ENCODE assay signal across 9 mouse cellular contexts in genomic region chr2:158534090-158534489, GRCm38 (mm10). TPM values are rescaled to one million over a fixed set of nuclear protein-coding genes. Genes with fewer than 3 reads are reported as not detected.
DNase-seq lines count a peak whose midpoint lies in the region; ATAC-seq and TF ChIP-seq lines count a peak whose summit lies in the region.
"Had no signal": no experiment of that assay in that cellular context is flagged by ENCODE, and none has a peak within 500 bp of the region (broad histone marks: within the 10 kb centered on the region; RNA-seq: fewer than 3 reads in every experiment).

No protein-coding gene starts in this region.

- H3K9me3 ChIP-seq in hindbrain, embryonic 11.5 days (ENCODE audit: control insufficient read depth, low read length), result no peaks in the 10 kb centered on the region
- H3K9me3 ChIP-seq in limb, embryonic 10.5 days (replicated peaks), result no peaks in the 10 kb centered on the region
- no peaks in the 10 kb centered on the region; the same call in 1 of the 2 replicates for H3K9me3 ChIP-seq in midbrain, embryonic 16.5 days (replicated peaks; ENCODE audit: control insufficient read depth, low read length, poor library complexity, severe bottlenecking)
- H3K9me3 ChIP-seq: heart, embryonic 13.5 days had no signal

- WGBS in hindbrain, embryonic 11.5 days, result 6% methylated on average over 4 of the region's 4 CpGs
- 10% methylated on average over 4 of the region's 4 CpGs for WGBS in limb, embryonic 10.5 days
- WGBS in midbrain, embryonic 16.5 days, result 5% methylated on average over 4 of the region's 4 CpGs

- no peak for TF ChIP-seq POLR2A in testis, adult 2 months (IDR thresholded peaks at IDR 0.05; ENCODE audit: control insufficient read depth, low read depth, low read length)

- TF ChIP-seq CTCF in testis, adult 2 months (IDR thresholded peaks at IDR 0.05; ENCODE audit: control insufficient read depth, insufficient read depth, insufficient replicate concordance, low read depth, low read length), result peak; percentile 75; the same call in 1 of the 2 replicates

- DNase-seq in testis, postnatal 14 days (ENCODE audit: low spot score), result no peak
- DNase-seq in adrenal gland, adult 2 months, result peak; percentile 52
- peak; percentile 60 for DNase-seq in embryo, embryonic 9.5 days (ENCODE audit: extremely low spot score)
- peak; percentile 84 for DNase-seq in hindbrain, embryonic 11.5 days (ENCODE audit: low spot score)
- DNase-seq in limb, embryonic 10.5 days (ENCODE audit: low spot score), result peak; percentile 59
- DNase-seq in thymus, postnatal 0 days (ENCODE audit: low spot score), result peak; percentile 61

- no peak overlapping the region for H3K27ac ChIP-seq in testis, adult 2 months (ENCODE audit: control insufficient read depth, insufficient read depth, low read depth, low read length)
- H3K27ac ChIP-seq in hindbrain, embryonic 11.5 days (ENCODE audit: low read depth, low read length), result no peak overlapping the region
- no peak overlapping the region for H3K27ac ChIP-seq in limb, embryonic 10.5 days
- H3K27ac ChIP-seq in midbrain, embryonic 16.5 days (ENCODE audit: low read length), result no peak overlapping the region
- H3K27ac ChIP-seq: heart, embryonic 13.5 days had no signal

- ATAC-seq in hindbrain, embryonic 11.5 days (ENCODE audit: low FRiP score), result 0 out of 2 replicates have a peak, but pooled peaks have one; percentile 33
- peak; percentile 42; the same call in 1 of the 2 replicates for ATAC-seq in midbrain, embryonic 16.5 days

- H3K27me3 ChIP-seq in testis, adult 2 months (ENCODE audit: control insufficient read depth, insufficient read depth, low read length), result no peaks in the 10 kb centered on the region
- no peaks in the 10 kb centered on the region for H3K27me3 ChIP-seq in hindbrain, embryonic 11.5 days (ENCODE audit: control insufficient read depth, insufficient read depth, low read length)
- H3K27me3 ChIP-seq in limb, embryonic 10.5 days (ENCODE audit: low read depth, poor library complexity, severe bottlenecking), result 0 out of 2 replicates have a peak, but pooled peaks cover 4% of the 10 kb centered on the region
- H3K27me3 ChIP-seq in midbrain, embryonic 16.5 days (ENCODE audit: control insufficient read depth, insufficient read depth, low read depth, low read length), result no peaks in the 10 kb centered on the region

- H3K4me2 ChIP-seq in hindbrain, embryonic 11.5 days (replicated peaks; ENCODE audit: low read depth, low read length), result no peak overlapping the region
- H3K4me2 ChIP-seq in midbrain, embryonic 16.5 days (ENCODE audit: low read length), result no peak overlapping the region
- H3K4me2 ChIP-seq: heart, embryonic 13.5 days had no signal

- no peaks in the 10 kb centered on the region for H3K36me3 ChIP-seq in testis, adult 2 months (ENCODE audit: control insufficient read depth, insufficient read depth, low read length)
- no peaks in the 10 kb centered on the region for H3K36me3 ChIP-seq in hindbrain, embryonic 11.5 days (ENCODE audit: control insufficient read depth, insufficient read depth, low read length)
- H3K36me3 ChIP-seq in limb, embryonic 10.5 days, result no peaks in the 10 kb centered on the region
- H3K36me3 ChIP-seq in midbrain, embryonic 16.5 days (ENCODE audit: control insufficient read depth, insufficient read depth, low read length), result no peaks in the 10 kb centered on the region
- H3K36me3 ChIP-seq: heart, embryonic 13.5 days had no signal

- H3K9ac ChIP-seq in hindbrain, embryonic 11.5 days (ENCODE audit: low read depth, low read length), result no peak overlapping the region
- H3K9ac ChIP-seq in midbrain, embryonic 16.5 days (ENCODE audit: low read depth, low read length), result no peak overlapping the region
- H3K9ac ChIP-seq: heart, embryonic 13.5 days had no signal

- H3K4me3 ChIP-seq in testis, adult 2 months (ENCODE audit: control insufficient read depth, low read depth, low read length), result no peak overlapping the region
- no peak overlapping the region for H3K4me3 ChIP-seq in hindbrain, embryonic 11.5 days (ENCODE audit: low read depth, low read length)
- H3K4me3 ChIP-seq in limb, embryonic 10.5 days, result no peak overlapping the region
- H3K4me3 ChIP-seq in midbrain, embryonic 16.5 days (ENCODE audit: low read depth, low read length), result no peak overlapping the region
- H3K4me3 ChIP-seq: heart, embryonic 13.5 days had no signal

- no peaks in the 10 kb centered on the region; the same call in 1 of the 2 replicates for H3K4me1 ChIP-seq in testis, adult 2 months (ENCODE audit: control insufficient read depth, insufficient read depth, low read length)
- no peaks in the 10 kb centered on the region for H3K4me1 ChIP-seq in hindbrain, embryonic 11.5 days (replicated peaks; ENCODE audit: control insufficient read depth, insufficient read depth, low read length)
- no peaks in the 10 kb centered on the region for H3K4me1 ChIP-seq in limb, embryonic 10.5 days
- peaks cover 2% of the 10 kb centered on the region; the same call in 1 of the 2 replicates for H3K4me1 ChIP-seq in midbrain, embryonic 16.5 days (ENCODE audit: control insufficient read depth, insufficient read depth, low read length)
- H3K4me1 ChIP-seq: heart, embryonic 13.5 days had no signal

RNA-seq across cellular contexts. Expression of gene Arhgap40, which starts 21.5 kb away (rescaled TPM):
- 1.9 and 2.1 TPM in 2 replicates for polyA plus RNA-seq in testis, adult 2 months (2012; rRNA removed)
- total RNA-seq in adrenal gland, adult 2 months (2021), result not detected
- polyA plus RNA-seq in adrenal gland, adult 2 months (2012; rRNA removed), result not detected in 2 replicates
- 0.37 and 0.54 TPM in 2 replicates for polyA plus RNA-seq in hindbrain, embryonic 11.5 days (2014; fragmentation: Nextera tagmentation; extraction: Ambion mirVana)
- 0.16 TPM in 1 of 2 replicates, not detected in the other for polyA plus RNA-seq in limb, embryonic 10.5 days (2016; fragmentation: Nextera tagmentation; extraction: Ambion mirVana)
- 1.4 and 1.5 TPM in 2 replicates for polyA plus RNA-seq in midbrain, embryonic 16.5 days (2015; fragmentation: Nextera tagmentation; extraction: Ambion mirVana)
- 0.10 TPM in 1 of 2 replicates, not detected in the other for polyA plus RNA-seq in thymus, postnatal 0 days (2015; fragmentation: Nextera tagmentation; extraction: Ambion mirVana)
- polyA plus RNA-seq: heart, embryonic 13.5 days had no signal

RNA-seq across cellular contexts. Expression of gene Adig, which starts 31.7 kb away (rescaled TPM):
- 163 and 169 TPM in 2 replicates for polyA plus RNA-seq in testis, adult 2 months (2012; rRNA removed)
- 100 to 1,000 TPM in 1 of 2 experiments, 10 to 100 TPM in 1; 87.9 to 143 TPM for total RNA-seq in adrenal gland, adult 2 months (2021)
- polyA plus RNA-seq in adrenal gland, adult 2 months (2012; rRNA removed), result 74.3 and 95.0 TPM in 2 replicates
- not detected in 2 replicates for polyA plus RNA-seq in hindbrain, embryonic 11.5 days (2014; fragmentation: Nextera tagmentation; extraction: Ambion mirVana)
- 0.35 TPM in 1 of 2 replicates, not detected in the other for polyA plus RNA-seq in limb, embryonic 10.5 days (2016; fragmentation: Nextera tagmentation; extraction: Ambion mirVana)
- polyA plus RNA-seq in midbrain, embryonic 16.5 days (2015; fragmentation: Nextera tagmentation; extraction: Ambion mirVana), result not detected in 2 replicates
- polyA plus RNA-seq in thymus, postnatal 0 days (2015; fragmentation: Nextera tagmentation; extraction: Ambion mirVana), result 0.22 and 1.2 TPM in 2 replicates
- polyA plus RNA-seq: heart, embryonic 13.5 days had no signal

Comparison
In these comparisons a context has a peak if more than half of its experiments do, and no peak if none do; other contexts are left out.
1. RNA of gene Adig, which starts 31.7 kb away (polyA plus RNA-seq): 163 to 169 TPM in testis, adult 2 months and 74.3 to 95.0 TPM in adrenal gland, adult 2 months; 0.22 to 1.2 TPM in thymus, postnatal 0 days, not detected in midbrain, embryonic 16.5 days, not detected in hindbrain, embryonic 11.5 days and 0.35 TPM in limb, embryonic 10.5 days; every median in the first group is over 10 times any median in the second.